Mouse (Mus musculus) embryo, embryonic 9.5 days (tissue): ENCODE measurements around the gene Krt42.
"Not testable (repeated sequence)": the region's sequence is repeated elsewhere in the genome, so short reads cannot be mapped to it uniquely, and the experiment has no call there.

Experiments used
- DNase-seq: peaks from one replicate; pipeline ENCODE4 v3.0.0-alpha.2; 2017; ENCODE audit errors: extremely low spot score

Krt42 gene

DNA sequence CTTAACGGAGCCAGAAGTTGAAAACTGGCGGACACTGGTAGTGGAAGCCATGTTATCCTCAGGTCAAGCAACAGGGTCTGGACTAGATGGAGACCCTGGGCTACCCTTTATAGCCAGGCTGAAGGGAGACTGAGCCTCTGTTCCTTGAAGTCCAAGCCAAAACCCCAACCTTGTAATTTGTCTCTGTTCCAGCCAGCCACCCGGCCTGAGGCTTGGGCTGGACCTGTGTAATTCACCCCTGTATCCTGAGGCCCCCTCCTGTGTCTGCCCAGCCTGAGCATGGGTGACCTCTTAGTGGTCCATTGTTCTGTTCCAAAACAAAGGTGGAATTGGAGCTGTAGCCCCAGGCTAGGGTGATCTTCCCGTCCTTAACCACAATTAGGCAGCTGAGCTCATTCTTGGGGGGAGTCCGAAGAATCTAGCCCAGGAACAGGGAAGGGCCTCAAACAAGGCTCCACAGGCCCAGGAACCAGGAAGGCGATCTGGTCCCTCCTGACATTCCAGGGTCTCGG, at the start of gene Krt42:
Gene Krt42, minus strand, starts transcription at position 51 of the 512 bp plus-strand sequence.
- no peak for DNase-seq

- DNase-seq = no peak
Measured at GRCm38 (mm10) chr11:100318529-100319451, 49.1 kb upstream of the Krt42 start.

DNA sequence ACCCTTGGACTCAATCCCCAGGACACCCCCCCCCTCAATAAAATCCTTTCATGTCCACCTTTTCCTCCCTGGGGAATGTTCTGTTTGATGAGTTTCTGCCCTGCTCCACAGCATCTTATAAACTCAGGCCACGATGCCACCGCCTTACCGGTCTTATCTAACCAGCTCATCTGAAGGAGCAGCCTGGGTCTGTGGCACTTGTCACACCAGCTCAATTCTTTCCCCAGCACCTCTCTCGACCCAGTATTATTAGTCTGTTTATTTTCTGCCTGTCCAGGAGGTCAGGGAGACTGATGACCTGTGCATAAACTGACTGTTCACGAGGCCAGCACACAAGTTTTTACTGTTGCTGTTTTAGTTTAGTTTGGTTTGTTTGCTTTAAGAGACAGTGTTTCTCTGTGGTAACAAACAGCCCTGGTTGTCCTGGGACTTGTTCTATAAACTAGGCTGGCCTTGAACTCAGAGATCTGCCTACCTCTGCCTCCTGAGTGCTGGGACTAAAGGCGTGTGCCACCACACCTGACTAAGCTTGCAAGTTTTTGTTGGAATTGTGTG, 48.2 kb upstream of the Krt42 start:
- no peak for DNase-seq

DNA sequence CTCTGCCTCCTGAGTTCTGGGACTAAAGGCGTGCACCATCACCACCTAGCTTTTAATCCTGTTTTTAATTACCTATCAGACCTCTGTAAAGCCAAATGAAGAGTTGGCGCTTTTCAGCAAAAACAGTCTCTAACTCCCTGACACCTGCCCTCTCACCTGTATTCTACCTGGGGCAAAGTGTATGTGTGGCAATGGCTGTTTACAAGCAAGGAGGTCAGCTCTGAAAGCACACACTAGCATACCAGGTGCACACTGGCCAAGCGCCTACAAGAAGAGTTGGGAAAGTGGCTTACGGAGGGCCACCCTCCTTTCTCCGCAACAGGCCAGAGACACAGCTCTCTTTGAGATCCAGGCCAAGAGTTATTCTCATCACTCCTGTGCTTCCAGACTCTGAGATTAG, 45.8 kb upstream of the Krt42 start:
- DNase-seq = no peak

GRCm38 (mm10) chr11:100313424-100313823, 43.8 kb upstream of the Krt42 start:
- DNase-seq = no peak

DNA sequence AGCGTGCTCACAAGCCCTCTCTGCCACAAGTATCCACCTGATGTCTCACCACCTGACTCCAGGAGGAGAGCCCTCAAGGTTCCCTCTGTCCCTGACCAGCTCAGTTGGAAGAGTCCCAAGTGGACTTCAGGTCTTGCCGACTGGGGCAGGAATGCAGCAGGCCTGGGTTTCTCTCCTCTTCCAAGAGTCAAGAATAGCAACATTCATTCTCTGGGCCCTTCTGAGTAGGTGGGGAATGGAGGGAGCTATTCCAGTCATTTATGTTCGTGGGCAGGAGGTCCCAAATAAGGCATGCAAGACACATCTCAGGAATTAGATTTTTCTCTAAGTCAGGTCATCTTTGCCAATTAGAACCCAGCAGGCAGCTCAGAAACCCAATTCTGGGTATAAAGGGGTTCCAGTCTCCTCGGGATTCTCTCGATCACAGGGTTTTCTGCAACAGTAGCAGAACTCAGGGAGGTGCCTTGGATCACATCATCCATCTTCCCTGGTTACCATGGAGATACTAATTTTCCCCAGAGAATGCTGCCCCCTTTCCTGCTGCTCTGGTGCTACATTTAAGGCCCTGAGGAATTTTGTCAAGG, 42.5 kb upstream of the Krt42 start:
- no peak for DNase-seq

DNA sequence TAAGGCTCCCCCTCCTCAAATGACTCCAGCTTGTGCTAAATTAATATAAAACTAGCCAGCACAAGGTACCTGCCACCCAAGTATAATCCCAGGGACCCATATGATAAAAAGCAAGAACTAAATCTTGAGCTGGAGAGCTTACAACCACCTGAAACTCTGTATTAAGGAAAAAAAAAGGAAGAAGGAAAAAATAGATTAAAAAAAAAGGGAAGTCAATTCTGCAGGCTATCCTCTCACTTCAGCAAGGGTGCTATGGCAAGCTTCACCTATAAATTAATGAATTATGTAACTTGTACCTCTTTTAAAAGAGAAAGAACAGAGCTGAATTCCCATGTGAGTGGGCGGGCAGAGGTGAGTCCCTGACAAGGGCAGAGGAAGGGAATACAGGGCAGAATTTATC, 42.0 kb upstream of the Krt42 start:
- DNase-seq = no peak

DNA sequence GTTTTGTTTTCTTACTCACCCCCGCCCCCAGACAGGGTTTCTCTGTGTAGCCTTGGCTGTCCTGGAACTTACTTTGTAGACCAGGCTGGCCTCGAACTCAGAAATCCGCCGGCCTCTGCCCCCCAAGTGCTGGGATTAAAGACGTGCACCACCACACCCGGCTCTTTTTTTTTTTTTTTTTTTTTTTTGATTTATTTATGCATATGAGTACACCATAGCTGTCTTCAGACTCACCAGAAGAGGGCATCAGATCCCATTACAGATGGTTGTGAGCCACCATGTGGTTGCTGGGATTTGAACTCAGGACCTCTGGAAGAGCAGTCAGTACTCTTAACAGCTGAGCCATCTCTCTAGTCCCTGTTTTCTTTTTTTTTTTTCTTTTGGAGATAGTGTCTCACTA, 39.0 kb upstream of the Krt42 start:
- not testable (repeated sequence) for DNase-seq

GRCm38 (mm10) chr11:100307900-100308299, 38.2 kb upstream of the Krt42 start:
- no peak for DNase-seq

DNA sequence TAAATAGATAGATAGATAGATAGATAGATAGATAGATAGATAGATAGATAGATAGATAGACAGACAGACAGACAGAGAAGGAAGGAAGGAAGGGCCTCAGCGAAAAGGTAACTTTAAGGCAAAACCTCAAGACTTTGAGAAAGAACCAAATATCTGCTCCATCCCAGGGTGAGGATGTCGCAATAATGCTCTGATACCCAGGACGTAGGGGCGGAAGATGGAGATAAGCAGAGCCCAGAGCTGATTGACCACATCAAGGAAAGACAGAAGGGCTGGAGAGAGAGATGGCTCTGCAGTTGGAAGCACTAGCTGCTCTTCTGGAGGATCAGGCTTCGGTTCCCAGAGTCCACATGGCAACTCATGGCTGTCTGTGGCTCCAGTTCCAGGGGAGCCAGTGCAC, 31.6 kb upstream of the Krt42 start:
- no peak for DNase-seq

DNA sequence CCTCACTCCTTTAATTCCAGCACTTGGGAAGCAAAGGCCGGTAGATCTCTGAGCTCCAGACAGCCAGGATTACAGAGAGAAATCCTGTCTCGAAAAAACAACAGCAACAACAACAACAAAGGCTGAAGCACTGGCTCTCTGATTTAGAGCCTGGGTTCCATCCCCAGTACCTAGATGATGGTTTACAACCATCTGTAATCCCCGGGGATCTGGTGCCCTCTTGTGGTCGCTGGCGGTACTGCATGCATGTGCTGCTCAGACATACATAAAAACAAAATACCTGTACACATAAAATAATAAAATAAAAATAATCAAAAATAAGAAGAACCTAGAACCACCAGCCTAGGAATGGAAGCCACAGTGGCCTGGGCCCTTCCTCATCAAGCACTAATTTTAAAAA, 30.6 kb upstream of the Krt42 start:
- DNase-seq = peak; percentile 76

- DNase-seq = peak; percentile 86
Measured at GRCm38 (mm10) chr11:100298274-100299036, 28.8 kb upstream of the Krt42 start.

DNA sequence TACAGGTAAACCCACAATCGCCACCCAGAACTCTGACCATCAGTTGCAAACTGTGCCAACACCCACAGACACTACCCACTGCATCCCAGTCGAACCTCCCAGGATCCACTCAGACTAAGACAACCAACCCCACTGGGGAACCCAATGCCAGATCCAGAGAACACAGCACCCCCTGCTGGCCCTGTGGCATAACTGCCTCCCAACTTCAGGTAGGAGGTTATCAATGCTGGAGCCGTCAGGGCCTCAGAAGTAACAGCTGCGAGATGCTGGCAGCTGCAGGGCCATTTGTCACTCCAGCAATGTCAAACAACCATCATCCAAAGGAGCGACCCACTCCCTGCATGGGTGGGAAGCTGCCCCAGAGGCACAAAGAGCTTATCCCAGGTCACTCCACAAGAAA, 28.1 kb upstream of the Krt42 start:
- no peak for DNase-seq

DNA sequence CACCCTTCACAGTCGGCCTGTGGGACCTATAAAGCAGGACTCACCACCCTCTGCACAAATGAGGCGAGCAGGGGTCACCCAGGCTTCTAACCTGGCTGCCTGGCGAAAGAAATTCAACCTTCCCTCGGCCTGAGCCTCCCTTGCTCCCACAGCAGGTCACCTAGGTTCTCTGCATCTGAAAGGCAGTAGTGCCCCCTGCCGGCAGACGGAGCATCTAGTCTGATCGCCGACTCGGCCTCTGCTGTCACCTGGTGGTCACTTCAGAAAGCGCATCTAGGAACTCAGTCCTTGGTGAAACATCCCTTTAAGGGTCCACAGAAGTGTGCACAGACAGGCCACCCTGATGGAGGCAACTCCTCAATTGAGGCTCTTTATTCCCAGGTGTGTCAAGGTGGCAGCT, 25.6 kb upstream of the Krt42 start:
- DNase-seq = peak; percentile 85

GRCm38 (mm10) chr11:100292884-100293283, 23.2 kb upstream of the Krt42 start:
- DNase-seq = no peak

DNA sequence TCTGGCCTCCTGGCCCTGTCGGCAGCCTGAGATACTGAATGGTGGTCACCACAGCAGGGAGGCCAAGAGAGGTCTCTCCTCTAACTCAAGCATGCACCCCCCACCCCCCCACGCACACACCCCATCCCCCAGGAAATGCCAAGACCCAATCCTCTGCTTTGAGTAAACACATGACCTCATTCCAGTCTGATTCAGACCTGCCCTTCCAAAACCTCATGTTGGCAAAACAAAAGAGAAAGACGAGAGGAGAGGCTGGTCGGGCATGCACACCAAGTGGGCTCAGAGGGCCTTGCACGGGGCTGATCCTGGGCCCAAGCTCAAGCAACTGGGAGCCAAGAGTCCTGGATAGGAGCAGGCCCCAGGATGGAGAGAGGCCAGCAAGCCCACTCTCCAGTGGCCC, 20.6 kb upstream of the Krt42 start:
- DNase-seq = no peak

DNA sequence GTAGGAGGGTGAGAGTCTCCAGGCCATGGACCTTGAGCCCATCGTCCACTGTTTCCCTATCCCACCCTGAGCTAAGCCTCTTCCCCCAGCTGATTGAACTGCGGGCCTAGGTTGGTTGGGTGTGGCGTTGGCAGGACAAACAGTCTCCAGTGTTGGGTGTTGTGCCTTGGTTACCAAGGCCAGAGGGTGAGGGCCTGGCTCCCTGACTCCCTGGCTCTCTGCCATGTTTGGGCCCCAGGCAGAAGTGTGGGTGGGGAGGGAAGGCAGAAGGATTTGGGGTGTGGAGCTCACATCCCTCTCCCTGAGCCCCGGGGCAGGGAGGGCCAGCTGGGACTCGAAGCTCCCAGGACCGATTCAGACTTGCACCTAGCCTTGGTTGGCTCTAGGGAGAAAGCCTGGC, 19.3 kb upstream of the Krt42 start:
- DNase-seq = no peak

GRCm38 (mm10) chr11:100287024-100287423, 17.4 kb upstream of the Krt42 start:
- DNase-seq = no peak

DNA sequence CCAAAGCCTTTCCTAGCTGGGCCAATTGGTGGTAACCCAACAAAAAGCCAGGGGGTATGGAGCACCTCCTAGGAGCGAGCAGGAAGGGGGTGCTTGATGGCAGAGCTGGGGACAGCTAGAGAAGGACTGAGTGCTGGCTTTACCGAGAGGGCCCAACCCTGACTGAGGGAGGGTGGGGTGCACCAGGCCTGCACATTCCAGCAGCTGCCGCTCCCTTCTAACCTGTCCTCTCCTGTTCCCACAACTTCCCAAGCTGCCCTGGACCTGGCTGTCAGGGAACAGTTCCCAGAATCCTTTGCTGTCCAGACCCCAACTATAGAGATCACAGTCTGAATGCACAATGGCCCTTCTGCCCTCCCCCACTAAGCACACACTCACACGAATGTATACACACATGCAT, 15.3 kb upstream of the Krt42 start:
- no peak for DNase-seq

DNA sequence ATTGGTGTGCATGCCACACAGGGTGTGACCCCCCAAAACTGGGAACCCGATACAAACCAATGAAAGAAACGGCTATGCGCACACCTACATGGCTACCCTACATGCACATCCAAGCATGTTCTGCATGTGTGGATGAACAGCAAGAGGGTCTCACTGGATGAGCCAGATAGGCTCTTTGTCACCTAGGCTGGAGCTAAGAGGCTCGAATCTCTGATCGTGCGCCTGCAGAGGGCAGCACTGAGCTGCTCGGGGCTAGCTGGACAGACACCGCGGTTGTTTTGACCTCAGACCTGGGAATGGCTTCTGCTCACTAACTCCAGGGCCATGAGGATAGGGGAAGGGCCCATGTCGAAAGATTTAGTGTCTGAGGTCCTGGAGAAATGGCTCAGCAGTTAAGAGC, 12.9 kb upstream of the Krt42 start:
- DNase-seq = peak; percentile 80

DNA sequence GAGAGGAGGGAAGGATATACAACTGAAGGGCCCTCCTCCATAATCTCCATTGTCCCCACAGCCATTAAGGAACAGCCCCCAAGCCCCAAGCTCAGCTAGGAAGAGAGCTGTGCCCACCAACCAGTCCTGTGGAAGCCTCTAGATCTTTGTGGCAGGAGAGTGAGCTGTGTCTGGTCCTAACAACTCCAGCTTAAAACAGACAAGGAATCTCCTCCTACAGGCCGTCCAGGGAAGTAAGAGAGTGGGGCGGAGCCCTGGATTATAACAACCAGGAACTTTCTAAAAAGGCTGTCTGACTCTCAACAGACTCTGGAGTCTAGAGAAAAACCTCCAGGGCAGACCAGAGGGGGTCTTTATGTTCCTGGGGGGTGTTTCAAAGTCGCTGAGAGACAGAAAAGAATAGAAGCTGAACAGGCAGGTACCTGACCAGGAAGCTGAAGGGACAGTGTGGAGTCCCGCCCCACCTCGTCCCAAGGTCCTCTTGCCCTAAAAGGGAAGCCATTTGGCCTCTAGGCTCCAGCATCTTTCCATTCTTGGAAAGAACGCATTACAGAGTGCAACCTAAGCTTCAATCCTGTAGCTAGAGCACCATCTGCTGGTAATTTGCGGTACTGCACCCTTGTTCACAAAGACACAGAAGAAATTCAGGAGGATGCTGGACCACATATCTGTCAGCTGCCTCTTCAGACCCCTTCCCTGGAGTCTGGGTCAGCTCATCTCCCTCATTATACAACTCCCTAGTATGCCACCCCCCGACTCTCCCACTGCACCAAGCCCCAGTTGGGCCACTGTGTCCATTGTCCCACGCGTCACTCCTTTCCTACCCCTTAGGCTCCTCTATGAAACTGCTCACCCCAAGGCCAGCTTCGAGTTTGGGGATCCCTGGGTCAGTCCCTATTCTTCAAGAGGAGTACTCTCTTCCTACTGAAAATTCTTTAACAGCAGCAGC, 12.2 kb upstream of the Krt42 start:
- peak; percentile 87 for DNase-seq
